Mouse (Mus musculus) monocyte, adult 2 months (primary cell): Measurements from ENCODE around the gene Rtl3.

Source experiments
- DNase-seq, 2 experiments: peaks; one replicate each; pipeline ENCODE4 v3.0.0; 2022; ENCODE audit warnings: low spot score in 2 of 2, low read depth in 1 of 2

Gene Rtl3

DNA sequence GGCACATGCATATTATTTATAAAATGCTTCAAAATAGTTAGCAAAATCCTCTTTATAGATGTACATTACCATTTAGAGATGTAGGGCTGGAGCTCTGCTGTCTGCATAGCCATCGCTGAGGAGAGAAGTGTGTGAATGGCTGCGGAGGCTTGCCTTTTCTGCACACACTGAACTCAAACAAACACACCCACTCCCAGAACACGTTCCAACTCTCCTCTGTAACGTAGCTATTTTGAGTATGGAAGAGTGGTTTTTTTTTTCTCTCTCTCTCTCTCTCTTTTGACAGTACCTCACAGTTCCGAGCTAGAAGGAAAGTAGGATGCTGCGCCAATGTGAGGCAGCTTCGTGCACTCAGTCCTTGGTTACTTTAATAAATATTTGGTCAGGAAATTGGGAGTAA lies at the start of gene Rtl3:
Gene Rtl3, minus strand, starts transcription at position 236 of the 400 bp plus-strand sequence.
- DNase-seq = no peak

DNA sequence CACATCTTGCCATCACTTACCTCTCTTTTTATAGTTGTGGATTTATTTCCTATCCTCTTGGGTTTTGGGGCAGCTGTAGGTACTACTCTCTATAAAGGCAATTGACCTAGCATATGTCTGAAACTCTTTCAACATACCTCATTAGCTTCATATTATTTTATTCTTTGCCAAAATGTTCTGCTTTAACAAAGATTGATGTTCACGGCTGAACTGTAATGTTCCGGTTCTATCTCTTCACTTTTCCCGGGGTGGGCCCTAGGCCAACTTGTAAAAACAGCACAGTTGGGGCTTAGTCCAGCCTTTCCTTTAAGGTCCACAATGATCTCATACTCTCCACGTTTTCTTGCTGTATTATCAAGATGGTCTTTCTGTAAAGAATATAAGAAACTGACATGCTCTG lies 31.9 kb upstream of the Rtl3 start:
- no peak for DNase-seq

DNA sequence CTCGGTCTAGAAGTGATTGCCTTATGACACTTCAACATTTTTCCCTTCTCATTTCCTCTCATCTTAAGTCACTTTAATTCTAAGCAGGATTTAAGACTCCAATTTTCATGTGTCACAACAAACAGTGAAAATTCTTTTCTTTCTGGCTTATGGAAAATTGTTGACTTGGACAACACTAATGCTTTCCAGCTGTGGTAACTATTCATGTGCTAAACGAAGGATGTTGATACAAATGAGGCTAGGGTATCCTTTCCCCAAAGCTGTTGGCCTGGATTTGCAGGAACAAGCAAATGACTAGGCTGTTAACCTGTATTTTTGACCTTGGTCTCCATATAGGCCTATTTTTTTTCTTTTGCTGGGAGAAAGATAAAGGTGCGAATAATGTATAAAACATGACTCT lies 31.4 kb upstream of the Rtl3 start:
- no peak for DNase-seq

DNA sequence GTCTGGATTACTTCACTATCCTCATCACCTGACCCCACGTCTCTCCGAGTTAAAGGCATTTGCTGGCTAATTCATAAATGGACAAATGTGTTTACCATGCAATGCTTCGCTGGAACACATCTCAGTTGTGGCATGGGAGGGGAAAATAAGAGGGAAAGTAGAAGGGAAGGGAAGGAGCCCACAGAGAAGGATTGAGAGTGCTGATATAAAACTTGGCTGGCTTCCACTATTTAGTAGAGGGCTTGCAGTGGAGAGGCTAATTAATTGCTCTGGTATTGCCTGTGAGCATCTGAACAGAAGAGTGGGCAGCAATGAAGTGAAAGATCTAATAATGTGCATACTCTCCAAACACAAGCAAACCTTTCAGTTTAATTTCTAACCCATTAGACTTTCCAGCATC lies 31.0 kb upstream of the Rtl3 start:
- no peak for DNase-seq

DNA sequence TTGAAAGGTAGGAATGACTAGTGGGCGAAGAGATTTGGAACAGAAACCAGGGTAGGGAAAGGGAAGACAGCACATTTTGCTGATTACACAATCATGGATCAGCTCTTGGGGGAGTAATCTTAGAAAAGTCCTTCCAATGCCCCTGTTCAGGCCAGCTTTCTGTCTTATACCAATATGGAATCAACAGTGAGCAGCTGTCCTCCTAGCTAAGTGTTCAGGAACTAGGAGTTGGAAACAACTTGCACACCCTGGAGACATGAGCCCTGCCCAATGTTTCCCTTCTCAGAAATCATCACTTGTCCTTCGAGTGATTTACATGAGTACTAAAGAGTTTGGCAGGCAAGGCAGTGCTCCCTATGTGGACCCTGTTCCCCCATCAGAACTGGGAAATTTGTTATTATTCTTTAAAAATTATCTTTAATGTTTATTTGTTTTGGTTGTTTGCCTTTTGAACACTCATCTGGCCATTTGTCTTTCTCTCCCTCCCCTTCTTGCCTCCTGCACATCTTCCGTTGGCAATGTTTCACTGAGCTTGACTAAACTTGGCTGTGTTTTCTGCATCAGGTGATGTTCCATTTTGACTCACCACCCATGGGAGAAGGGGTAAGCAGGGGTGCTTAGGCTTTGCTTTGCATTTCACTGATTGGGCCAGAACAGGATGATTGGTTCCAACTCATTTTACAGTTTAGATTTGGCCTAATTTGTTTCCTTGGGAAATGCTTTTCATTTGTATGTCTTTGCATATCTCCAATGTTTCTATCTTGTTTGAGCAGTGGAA lies 13.3 kb upstream of the Rtl3 start:
- no peak for DNase-seq

DNA sequence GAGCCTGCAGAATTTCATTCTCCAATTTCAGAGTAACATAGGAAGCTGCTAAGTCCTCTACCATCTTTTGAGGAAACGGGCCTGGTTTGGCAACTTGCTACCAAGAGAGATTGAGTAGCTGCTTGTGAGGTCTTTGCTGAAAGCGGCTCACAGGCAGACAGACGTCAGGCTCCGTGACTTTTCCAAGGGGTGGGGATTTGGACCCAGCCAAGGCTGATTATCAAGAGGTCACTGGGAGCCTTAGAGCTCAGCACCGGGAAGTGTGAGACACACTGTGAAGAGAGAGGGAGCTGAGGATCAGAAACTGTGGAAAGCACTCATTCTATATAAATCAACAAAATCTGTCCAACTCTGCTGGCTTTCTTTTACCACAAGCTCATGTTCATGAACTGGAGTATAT lies 853 bp downstream of the Rtl3 start:
- no peak for DNase-seq

DNA sequence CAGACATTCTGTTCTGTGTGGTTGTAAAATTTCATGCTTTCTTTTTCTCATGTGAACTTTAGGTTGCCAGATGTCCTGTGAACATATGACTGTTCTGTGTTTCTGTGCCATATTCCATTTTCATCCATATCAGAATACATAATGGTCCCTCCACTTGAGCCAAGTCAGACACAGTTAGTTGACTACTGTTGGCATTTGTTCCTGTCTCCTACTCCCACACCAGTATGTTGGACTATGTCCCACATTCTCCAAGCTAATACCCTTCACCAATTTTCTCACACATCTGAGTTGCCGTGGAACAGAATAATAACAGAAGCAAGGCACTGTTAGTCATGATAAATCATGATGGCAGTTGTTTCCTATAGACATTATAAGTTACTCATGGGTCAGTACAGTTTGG lies 9.9 kb downstream of the Rtl3 start:
- DNase-seq = no peak

DNA sequence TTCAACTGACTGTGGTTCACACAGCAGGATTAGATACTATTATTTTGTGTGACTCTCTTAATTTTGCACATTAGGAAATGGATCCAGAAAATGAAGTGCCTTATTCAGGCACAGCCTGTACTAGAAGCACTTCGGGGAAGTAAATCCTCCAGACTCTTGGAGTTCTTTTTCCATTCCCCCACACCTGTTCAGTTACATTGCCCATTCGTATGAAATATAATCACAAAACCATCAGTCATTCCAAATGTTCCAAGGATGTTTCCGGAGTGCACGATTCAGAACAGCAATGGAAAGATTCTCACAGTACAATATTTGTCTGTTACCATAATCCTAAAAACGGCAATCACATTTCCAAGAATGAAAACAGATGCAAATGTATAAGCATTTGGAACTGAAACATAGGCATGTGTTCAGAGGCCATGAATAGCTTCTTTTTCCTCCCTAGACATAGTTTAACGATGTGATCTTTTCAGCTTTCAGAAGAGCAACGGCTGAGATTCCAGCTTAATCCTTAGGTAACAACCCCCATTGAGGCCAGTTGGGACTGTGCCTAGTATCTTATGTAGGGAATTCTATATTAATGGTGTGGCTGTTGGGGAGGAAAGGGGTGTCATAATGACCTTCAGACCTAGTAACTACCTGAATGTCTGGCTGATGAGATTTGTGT lies 30.8 kb downstream of the Rtl3 start:
- no peak for DNase-seq

DNA sequence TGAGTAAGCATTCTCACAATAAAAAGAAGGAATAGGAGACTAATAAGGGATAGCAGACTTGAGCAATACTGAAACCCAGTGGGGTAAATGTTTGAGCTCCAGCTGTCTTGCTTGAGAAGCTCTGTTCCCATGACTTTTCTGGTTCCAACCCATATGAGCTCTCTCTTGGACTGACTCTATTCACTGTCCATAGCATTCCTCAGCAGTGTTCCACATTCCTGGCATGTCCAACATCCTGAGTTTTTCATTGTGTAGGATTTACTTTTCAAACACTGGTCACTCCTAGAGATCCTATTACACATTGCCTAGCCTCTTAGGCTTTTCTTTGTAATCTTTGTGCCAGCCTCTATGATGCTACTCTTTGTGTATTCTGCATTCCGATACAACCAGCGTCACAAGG lies 36.1 kb downstream of the Rtl3 start:
- no peak for DNase-seq

DNA sequence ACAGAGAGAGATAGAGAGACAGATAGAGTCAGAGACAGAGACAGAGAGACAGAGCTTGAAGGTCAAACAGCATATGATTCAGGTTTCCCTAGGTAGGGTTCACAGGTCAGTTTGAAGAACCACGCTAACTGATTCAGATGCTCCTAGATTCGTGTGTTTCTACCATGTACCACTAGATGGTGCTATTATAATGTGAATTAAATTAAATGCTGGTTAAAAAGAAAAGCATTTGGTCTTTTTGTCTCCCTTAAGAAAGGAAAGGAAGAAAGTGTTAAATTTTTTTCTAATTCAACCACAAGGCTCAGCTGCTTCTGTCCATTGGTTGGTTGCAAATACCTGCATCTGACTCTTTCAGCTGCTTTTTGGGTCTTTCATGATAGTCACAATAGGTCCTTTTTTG lies 45.8 kb downstream of the Rtl3 start:
- DNase-seq = no peak
